Mouse (Mus musculus) B cell, adult 62 days (primary cell): Measurements from ENCODE around the gene Setd3. TPM values are rescaled to one million over a fixed set of nuclear protein-coding genes. Genes with fewer than 3 reads are reported as not detected.

Experiments used
- total RNA-seq: library from RNA; stranded (reverse); gene quantifications from 4 replicates; pipeline ENCODE4 v1.2.4, GENCODE M21; 2023

Gene Setd3
- 57.5 to 68.0 TPM (median 63.6 TPM) in 4 replicates for total RNA-seq

DNA sequence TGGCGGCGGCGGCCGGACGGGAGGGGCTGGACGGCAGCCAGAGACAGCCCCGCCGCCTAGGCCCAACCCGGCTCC lies at the start of gene Setd3:
Setd3 (minus strand) TSS at position 69 of the 75 bp plus-strand sequence.

DNA sequence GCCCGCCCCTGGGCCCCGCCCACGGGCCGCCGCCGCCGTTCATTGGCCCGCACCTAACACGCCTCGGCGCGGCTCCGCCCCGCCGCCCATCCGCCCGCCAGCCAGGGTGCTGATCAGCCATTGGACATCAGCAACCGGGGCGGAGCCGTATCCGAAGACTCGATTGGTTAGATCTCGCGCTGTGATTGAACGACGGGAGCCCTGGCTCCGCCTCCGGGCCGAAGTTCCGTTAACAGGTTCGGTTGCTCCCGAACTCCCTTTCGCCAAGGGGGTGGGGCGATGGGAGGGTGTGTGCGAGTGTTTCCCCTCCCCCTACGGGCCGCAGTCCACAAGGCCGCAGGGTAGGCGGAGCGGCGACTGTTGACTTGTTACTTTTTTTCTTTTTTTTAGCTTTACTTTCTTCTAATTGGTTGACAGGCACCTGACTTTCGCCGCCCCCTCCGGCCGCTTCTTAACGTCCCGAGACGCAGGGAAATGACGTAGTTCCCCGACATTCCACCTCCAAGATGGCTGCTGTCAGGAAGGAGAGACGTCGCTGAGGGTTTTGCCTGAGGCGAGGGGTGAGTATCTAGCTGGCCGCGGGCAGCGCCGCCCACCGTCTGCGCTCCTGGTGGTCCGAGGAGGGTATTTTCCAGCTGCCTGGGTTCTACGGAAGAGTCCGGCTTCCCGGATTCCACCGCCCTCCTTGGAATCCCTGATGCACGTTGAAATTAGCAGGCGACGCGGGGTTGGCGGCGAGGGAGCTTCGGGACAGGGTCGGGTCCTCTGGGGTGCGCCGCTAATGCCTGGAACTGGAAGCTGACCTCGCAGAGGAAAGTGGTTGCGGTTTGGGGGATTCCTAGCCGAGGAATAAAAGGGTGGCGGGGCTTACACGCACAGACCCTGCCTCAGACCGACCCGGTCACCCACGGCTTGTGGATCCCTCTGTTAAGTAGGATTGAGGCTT lies 480 bp upstream of the Setd3 start, which contains the start of gene Ccnk:
Ccnk (plus strand) TSS at position 259 of the 946 bp plus-strand sequence.

Other genes starting within 250 kb of the Setd3 start
- 0.27 to 0.75 TPM (median 0.36 TPM) in 4 replicates for gene Bcl11b, start 175.7 kb downstream of the Setd3 start, total RNA-seq
- gene Ccnk, start 265 bp upstream of the Setd3 start, total RNA-seq: 104 to 118 TPM (median 111 TPM) in 4 replicates
- 0.56 to 0.92 TPM (median 0.80 TPM) in 4 replicates for gene Ccdc85c, start 96.1 kb upstream of the Setd3 start, total RNA-seq
- gene Hhipl1, start 127.0 kb upstream of the Setd3 start, total RNA-seq: not detected in 4 replicates
- gene Cyp46a1, start 155.1 kb upstream of the Setd3 start, total RNA-seq: 0.25 TPM in 1 of 4 replicates, not detected in the others
- not detected in 4 replicates for gene Eml1, start 191.6 kb upstream of the Setd3 start, total RNA-seq